Mouse (Mus musculus) midbrain, embryonic 10.5 days (tissue): Measurements from ENCODE around the gene Kif17. TPM values are rescaled to one million over a fixed set of nuclear protein-coding genes. Genes with fewer than 3 reads are reported as not detected.

Source experiments
- DNase-seq: peaks from one replicate; pipeline ENCODE4 v3.0.0-alpha.2; 2017; ENCODE audit warnings: low spot score
- H3K27ac ChIP-seq: fragments of 300-500 bp; sonication (generic); replicated peaks from 2 replicates; pipeline ENCODE4 v1.5.1; 2016; ENCODE audit warnings: mild to moderate bottlenecking
- H3K27me3 ChIP-seq: fragments of 300-500 bp; sonication (generic); 2 replicates; pipeline ENCODE4 v1.6.1; 2016; ENCODE audit warnings: low read depth, mild to moderate bottlenecking; ENCODE audit not compliant: poor library complexity, severe bottlenecking
- H3K36me3 ChIP-seq: fragments of 300-500 bp; sonication (generic); 2 replicates; pipeline ENCODE4 v1.6.1; 2016; ENCODE audit warnings: mild to moderate bottlenecking, moderate library complexity
- H3K4me1 ChIP-seq: fragments of 300-500 bp; sonication (generic); 2 replicates; pipeline ENCODE4 v1.6.1; 2016
- H3K4me3 ChIP-seq: fragments of 300-500 bp; sonication (generic); 2 replicates; pipeline ENCODE4 v1.5.1; 2016; ENCODE audit warnings: mild to moderate bottlenecking, moderate library complexity
- H3K9me3 ChIP-seq: fragments of 300-500 bp; sonication (generic); replicated peaks from 2 replicates; pipeline ENCODE4 v1.6.1; 2016; ENCODE audit warnings: mild to moderate bottlenecking
- WGBS: fragments of 180-500 bp; shearing (Covaris S2); methylation state at CpG from one replicate; pipeline ENCODE4 v1.1.7; 2016; 5-methylcytosine and 5-hydroxymethylcytosine counted together
- polyA plus RNA-seq: library from polyadenylated mRNA; unstranded; fragments of >200 nt; fragmentation: Nextera tagmentation; extraction: Ambion mirVana; gene quantifications from 2 replicates; pipeline ENCODE4 v1.2.1, GENCODE M21; 2016

Kif17 gene
- polyA plus RNA-seq, 1 experiment from 2014 or later = 0.53 TPM

- peaks cover 32% of the 10 kb centered on the region for H3K4me1 ChIP-seq
- WGBS = 94% methylated on average over 12 of the region's 12 CpGs
- H3K27me3 ChIP-seq = no peaks in the 10 kb centered on the region
- no peaks in the 10 kb centered on the region for H3K9me3 ChIP-seq
- no peak for DNase-seq
- H3K36me3 ChIP-seq = peaks cover 64% of the 10 kb centered on the region
- H3K27ac ChIP-seq = no peak overlapping the region
- H3K4me3 ChIP-seq = no peak overlapping the region
Measured at GRCm38 (mm10) chr4:138307739-138308138, 57.5 kb downstream of the Kif17 start.

DNA sequence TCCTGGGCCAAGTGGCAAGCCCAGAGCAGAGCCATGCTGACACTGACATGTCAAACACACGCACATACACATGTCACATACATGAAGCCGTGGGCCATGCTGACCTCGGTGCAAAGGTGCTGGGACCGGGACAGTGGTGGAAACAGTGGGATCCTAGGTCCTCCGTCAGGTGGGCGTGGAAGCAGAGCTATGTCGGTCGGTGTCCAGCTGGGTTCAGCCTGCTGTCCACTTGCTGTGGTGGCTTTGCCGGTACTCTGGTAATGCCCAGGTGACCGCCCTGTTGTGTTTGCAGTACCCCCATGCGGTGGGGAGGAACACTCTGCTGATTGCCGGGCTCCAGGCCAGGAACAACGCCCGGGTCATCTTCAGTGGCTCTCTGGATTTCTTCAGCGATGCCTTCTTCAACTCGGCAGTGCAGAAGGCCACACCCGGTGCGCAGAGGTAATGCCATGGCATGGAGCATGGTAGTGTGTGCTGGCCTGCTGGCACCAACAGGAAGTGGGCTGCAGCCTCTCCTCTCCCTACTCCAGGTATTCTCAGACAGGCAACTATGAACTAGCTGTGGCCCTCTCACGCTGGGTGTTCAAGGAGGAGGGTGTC, 60.2 kb downstream of the Kif17 start:
- Histone ChIP-seq H3K36me3 (peaks cover 91% of the 10 kb centered on the region), H3K27me3 (no peaks in the 10 kb centered on the region), H3K4me1 (peaks cover 8% of the 10 kb centered on the region), H3K9me3 (no peaks in the 10 kb centered on the region), H3K27ac (no peak overlapping the region), H3K4me3 (no peak overlapping the region)
- WGBS = 96% methylated on average over 19 of the region's 19 CpGs
- DNase-seq = no peak

GRCm38 (mm10) chr4:138311595-138311994, 61.4 kb downstream of the Kif17 start:
- Histone ChIP-seq H3K4me3 (no peak overlapping the region), H3K27me3 (no peaks in the 10 kb centered on the region), H3K27ac (no peak overlapping the region), H3K36me3 (peaks cover 100% of the 10 kb centered on the region), H3K9me3 (no peaks in the 10 kb centered on the region), H3K4me1 (peaks cover 3% of the 10 kb centered on the region)
- no peak for DNase-seq
- 73% methylated on average over 8 of the region's 8 CpGs for WGBS

- no peak for DNase-seq
- peaks cover 100% of the 10 kb centered on the region for H3K36me3 ChIP-seq
Measured at GRCm38 (mm10) chr4:138312105-138312504, 61.9 kb downstream of the Kif17 start.

DNA sequence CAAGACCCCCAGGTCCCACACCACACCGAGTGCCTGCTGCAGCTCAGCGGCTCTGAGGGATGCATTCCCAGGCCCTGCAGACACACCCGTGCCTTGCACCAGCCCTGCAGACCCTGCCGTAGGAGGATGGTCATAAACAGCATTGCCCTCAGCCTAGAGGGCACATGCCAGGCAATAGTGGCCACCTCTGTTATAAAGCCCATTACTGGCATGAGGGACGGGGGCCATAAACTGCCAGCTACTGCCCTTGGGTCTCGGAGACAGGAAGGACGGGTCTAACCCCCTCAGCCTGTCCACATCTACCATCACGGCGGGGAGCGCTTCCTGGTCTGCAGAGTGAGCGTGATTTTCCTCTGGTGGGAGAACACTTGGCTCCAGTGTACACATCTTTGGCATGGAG, 62.8 kb downstream of the Kif17 start:
- WGBS = 92% methylated on average over 11 of the region's 11 CpGs
- Histone ChIP-seq H3K4me1 (peaks cover 3% of the 10 kb centered on the region; the same call in 1 of the 2 replicates), H3K27ac (no peak overlapping the region), H3K4me3 (no peak overlapping the region), H3K36me3 (peaks cover 99% of the 10 kb centered on the region), H3K9me3 (no peaks in the 10 kb centered on the region), H3K27me3 (no peaks in the 10 kb centered on the region)
- no peak for DNase-seq

More at GRCm38 (mm10) chr4:138312105-138312504, 61.9 kb downstream of the Kif17 start:
- Histone ChIP-seq H3K27me3 (no peaks in the 10 kb centered on the region), H3K4me1 (peaks cover 3% of the 10 kb centered on the region; the same call in 1 of the 2 replicates), H3K9me3 (no peaks in the 10 kb centered on the region), H3K4me3 (no peak overlapping the region), H3K27ac (no peak overlapping the region)
- 88% methylated on average over 3 of the region's 3 CpGs for WGBS

GRCm38 (mm10) chr4:138313795-138314194, 63.6 kb downstream of the Kif17 start:
- 85% methylated on average over 4 of the region's 4 CpGs for WGBS
- Histone ChIP-seq H3K4me1 (peaks cover 3% of the 10 kb centered on the region; the same call in 1 of the 2 replicates), H3K4me3 (no peak overlapping the region), H3K27ac (no peak overlapping the region), H3K9me3 (no peaks in the 10 kb centered on the region), H3K27me3 (no peaks in the 10 kb centered on the region), H3K36me3 (peaks cover 91% of the 10 kb centered on the region)
- DNase-seq = no peak

GRCm38 (mm10) chr4:138315781-138316180, 65.5 kb downstream of the Kif17 start:
- no peak overlapping the region for H3K27ac ChIP-seq
- peaks cover 71% of the 10 kb centered on the region for H3K36me3 ChIP-seq
- no peaks in the 10 kb centered on the region for H3K9me3 ChIP-seq
- peaks cover 6% of the 10 kb centered on the region for H3K4me1 ChIP-seq
- H3K4me3 ChIP-seq = no peak overlapping the region
- DNase-seq = no peak
- WGBS = 74% methylated on average over 9 of the region's 9 CpGs
- peaks cover 3% of the 10 kb centered on the region; the same call in 1 of the 2 replicates for H3K27me3 ChIP-seq

DNA sequence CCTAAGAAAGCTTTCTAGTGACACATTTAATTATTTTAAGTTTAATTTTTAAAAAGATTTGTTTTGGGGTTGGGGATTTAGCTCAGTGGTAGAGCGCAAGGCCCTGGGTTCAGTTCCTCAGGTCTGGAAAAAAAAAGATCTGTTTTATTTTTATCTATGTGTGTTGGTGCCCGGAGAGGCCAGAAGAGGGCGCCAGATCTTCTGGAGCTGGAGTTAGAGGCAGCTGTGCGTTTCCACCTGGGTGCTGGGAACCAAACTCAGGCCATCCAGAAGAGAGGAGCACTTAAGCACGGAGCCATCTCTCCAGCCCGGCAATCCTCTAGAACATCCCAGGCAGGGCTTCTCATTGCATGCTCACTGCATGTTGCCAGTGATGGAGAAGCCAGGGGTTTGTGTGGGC, 66.1 kb downstream of the Kif17 start:
- Histone ChIP-seq H3K4me1 (peaks cover 8% of the 10 kb centered on the region), H3K27me3 (peaks cover 7% of the 10 kb centered on the region; the same call in 1 of the 2 replicates), H3K27ac (no peak overlapping the region), H3K4me3 (no peak overlapping the region), H3K9me3 (no peaks in the 10 kb centered on the region), H3K36me3 (peaks cover 65% of the 10 kb centered on the region)
- DNase-seq = no peak
- WGBS = 92% methylated on average over 6 of the region's 6 CpGs

- Histone ChIP-seq H3K9me3 (no peaks in the 10 kb centered on the region), H3K27ac (no peak overlapping the region), H3K4me3 (no peak overlapping the region), H3K27me3 (peaks cover 7% of the 10 kb centered on the region; the same call in 1 of the 2 replicates), H3K4me1 (peaks cover 26% of the 10 kb centered on the region), H3K36me3 (peaks cover 42% of the 10 kb centered on the region)
- 48% methylated on average over 6 of the region's 6 CpGs for WGBS
- peak; percentile 66 for DNase-seq
Measured at GRCm38 (mm10) chr4:138318509-138319266, 68.5 kb downstream of the Kif17 start.

GRCm38 (mm10) chr4:138319508-138319907, 69.3 kb downstream of the Kif17 start:
- Histone ChIP-seq H3K4me1 (peaks cover 33% of the 10 kb centered on the region), H3K27me3 (peaks cover 7% of the 10 kb centered on the region; the same call in 1 of the 2 replicates), H3K36me3 (peaks cover 34% of the 10 kb centered on the region), H3K9me3 (no peaks in the 10 kb centered on the region), H3K4me3 (no peak overlapping the region), H3K27ac (no peak overlapping the region)
- DNase-seq = peak; percentile 83
- 35% methylated on average over 10 of the region's 10 CpGs for WGBS

DNA sequence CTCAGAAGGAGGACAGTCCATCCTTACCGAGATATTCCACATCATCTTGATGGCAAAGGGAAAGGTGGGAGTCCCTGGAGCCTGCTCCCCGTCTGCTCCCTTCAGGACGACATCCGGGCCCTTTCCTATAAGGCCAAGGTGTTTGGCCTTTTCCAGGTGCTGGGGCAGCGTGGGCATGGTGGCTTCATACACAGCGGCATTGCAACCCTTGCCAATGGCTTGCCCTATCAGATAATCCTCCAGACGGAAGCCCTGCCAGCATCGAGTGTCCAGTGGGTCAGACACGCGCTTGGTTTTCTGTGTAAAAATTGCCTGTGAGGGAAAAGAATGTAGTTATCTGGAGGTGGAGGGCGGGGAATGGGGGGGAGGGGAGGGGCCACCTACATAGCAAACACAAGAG, 70.5 kb downstream of the Kif17 start:
- WGBS = 85% methylated on average over 11 of the region's 11 CpGs
- Histone ChIP-seq H3K36me3 (peaks cover 22% of the 10 kb centered on the region), H3K9me3 (no peaks in the 10 kb centered on the region), H3K27me3 (peaks cover 7% of the 10 kb centered on the region; the same call in 1 of the 2 replicates), H3K4me1 (peaks cover 39% of the 10 kb centered on the region), H3K27ac (no peak overlapping the region), H3K4me3 (no peak overlapping the region)
- DNase-seq = no peak

- H3K36me3 ChIP-seq = peaks cover 14% of the 10 kb centered on the region
- peaks cover 45% of the 10 kb centered on the region for H3K4me1 ChIP-seq
- no peaks in the 10 kb centered on the region for H3K9me3 ChIP-seq
- no peak overlapping the region for H3K27ac ChIP-seq
- DNase-seq = no peak
- peaks cover 7% of the 10 kb centered on the region; the same call in 1 of the 2 replicates for H3K27me3 ChIP-seq
- WGBS = 82% methylated on average over 7 of the region's 7 CpGs
- no peak overlapping the region for H3K4me3 ChIP-seq
Measured at GRCm38 (mm10) chr4:138321488-138321887, 71.3 kb downstream of the Kif17 start.

- peaks cover 46% of the 10 kb centered on the region for H3K4me1 ChIP-seq
Measured at GRCm38 (mm10) chr4:138322692-138323091, 72.5 kb downstream of the Kif17 start.

More at GRCm38 (mm10) chr4:138322692-138323091, 72.5 kb downstream of the Kif17 start:
- no peak overlapping the region for H3K27ac ChIP-seq
- WGBS = 36% methylated on average over 4 of the region's 4 CpGs
- no peak for DNase-seq
- H3K36me3 ChIP-seq = 0 out of 2 replicates have a peak, but pooled peaks cover 2% of the 10 kb centered on the region
- no peaks in the 10 kb centered on the region for H3K9me3 ChIP-seq
- H3K4me3 ChIP-seq = no peak overlapping the region
- peaks cover 7% of the 10 kb centered on the region; the same call in 1 of the 2 replicates for H3K27me3 ChIP-seq
